Mouse (Mus musculus) erythroid progenitor cell, adult 5-6 weeks (primary cell): Measurements from ENCODE around the gene Espl1. TPM values are rescaled to one million over a fixed set of nuclear protein-coding genes. Genes with fewer than 3 reads are reported as not detected.
A peak's percentile ranks its signal among the peaks of the same experiment; 100 is the strongest.

Source experiments
- ATAC-seq: replicated peaks from 2 replicates; pipeline ENCODE4 v1.8.0; 2016; ENCODE audit warnings: moderate number of reproducible peaks, mild to moderate bottlenecking, moderate TSS enrichment, inconsistent platforms; ENCODE audit not compliant: poor library complexity, low FRiP score, severe bottlenecking
- total RNA-seq, 2 experiments: library from RNA; stranded (forward) in 1 of 2; stranded (reverse) in 1 of 2; fragments of 150-400 nt in 1 of 2; fragments of 186-747, 209-891 nt in 1 of 2; gene quantifications; 2 replicates each; pipeline versions ENCODE4 v1.2.3 to v1.2.4; 2015 to 2017; ENCODE audit warnings: low replicate concordance in 2 of 2

Espl1 gene
- total RNA-seq (2015; ENCODE audit: low replicate concordance) (145 and 158 TPM in 2 replicates), total RNA-seq (2017; ENCODE audit: low replicate concordance) (127 and 176 TPM in 2 replicates)

- ATAC-seq: peak; percentile 98
Measured at GRCm38 (mm10) chr15:102295633-102296367, at the start of gene Espl1. Espl1 (plus strand) TSS chr15:102296266.

- no peak for ATAC-seq
Measured at GRCm38 (mm10) chr15:102246866-102247251, 49.2 kb upstream of the Espl1 start.

- ATAC-seq: no peak
Measured at GRCm38 (mm10) chr15:102247252-102248130, 48.6 kb upstream of the Espl1 start.

DNA sequence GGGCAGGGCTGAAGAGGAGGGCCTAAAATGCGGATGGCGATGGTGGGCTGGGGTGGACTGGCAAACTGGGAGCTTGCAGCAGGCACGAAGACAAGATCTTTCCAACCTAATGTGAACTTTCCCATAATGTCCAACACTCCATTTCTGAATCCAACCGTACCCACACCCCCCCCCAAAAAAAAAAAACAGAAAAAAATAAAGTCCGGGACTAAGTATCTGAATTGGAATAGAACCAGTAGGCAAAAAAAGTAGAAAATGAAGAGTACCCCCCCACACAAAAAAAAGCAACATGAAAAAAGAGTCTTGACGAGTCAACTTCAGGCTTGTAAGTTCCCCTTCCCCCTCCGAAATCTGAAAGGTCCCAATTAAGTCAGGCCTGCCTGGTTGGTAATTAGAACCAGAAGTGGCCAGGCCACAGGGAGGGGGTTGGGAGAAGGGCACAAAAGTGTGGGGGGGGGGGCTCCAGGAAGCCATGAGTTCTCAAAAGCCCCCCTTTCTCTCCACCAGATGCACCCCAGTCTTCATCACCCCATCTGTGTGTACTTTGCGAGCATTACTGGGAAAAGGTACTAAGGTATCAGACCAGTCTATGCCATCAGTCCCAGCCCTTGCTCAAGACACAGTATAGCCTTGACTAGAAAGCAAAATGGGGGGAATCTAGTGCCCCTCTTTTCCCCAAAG is 47.8 kb upstream of the Espl1 start:
- ATAC-seq: no peak

DNA sequence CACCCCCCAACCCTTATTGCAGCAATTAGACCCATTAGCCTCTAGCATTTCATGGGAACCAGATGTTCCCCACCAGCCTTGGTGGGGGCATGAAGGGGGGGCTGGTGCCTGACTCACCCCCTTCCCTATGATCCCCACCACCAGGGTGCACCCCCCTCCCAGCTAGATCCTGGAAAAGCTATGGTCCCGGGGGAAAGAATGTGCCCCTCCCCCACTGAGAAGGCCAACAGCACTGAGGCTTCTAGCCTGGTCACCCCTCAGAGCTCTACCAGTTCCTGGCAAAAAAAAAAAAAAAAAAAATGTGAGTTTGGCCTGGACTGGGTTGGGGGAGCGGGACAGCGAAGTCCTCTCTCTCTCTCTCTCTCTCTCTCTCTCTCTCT is 47.3 kb upstream of the Espl1 start:
- no peak for ATAC-seq

- ATAC-seq: no peak
Measured at GRCm38 (mm10) chr15:102249251-102249691, 46.8 kb upstream of the Espl1 start.

DNA sequence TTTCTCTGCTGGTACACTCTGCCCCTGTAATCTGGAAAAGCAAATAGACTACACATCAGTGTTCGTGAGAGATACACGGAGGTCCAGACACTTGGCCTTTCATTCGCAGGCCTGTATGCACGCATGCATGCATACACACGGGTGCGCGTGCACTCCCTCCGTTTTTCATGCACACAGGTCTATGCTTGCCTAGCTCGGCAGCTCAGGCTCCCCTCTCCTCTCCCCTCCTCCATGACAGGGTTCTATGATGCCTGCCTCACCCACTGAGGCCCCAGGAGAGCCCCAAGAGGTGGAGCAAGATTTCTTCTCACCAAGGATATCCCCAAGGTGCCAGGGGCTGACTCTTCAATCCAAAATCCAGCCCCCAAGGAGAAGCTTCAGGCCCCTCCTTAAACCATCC is 46.1 kb upstream of the Espl1 start:
- no peak for ATAC-seq

- ATAC-seq: no peak
Measured at GRCm38 (mm10) chr15:102250521-102250920, 45.5 kb upstream of the Espl1 start.

GRCm38 (mm10) chr15:102255547-102256255 is 40.4 kb upstream of the Espl1 start:
- ATAC-seq: no peak

DNA sequence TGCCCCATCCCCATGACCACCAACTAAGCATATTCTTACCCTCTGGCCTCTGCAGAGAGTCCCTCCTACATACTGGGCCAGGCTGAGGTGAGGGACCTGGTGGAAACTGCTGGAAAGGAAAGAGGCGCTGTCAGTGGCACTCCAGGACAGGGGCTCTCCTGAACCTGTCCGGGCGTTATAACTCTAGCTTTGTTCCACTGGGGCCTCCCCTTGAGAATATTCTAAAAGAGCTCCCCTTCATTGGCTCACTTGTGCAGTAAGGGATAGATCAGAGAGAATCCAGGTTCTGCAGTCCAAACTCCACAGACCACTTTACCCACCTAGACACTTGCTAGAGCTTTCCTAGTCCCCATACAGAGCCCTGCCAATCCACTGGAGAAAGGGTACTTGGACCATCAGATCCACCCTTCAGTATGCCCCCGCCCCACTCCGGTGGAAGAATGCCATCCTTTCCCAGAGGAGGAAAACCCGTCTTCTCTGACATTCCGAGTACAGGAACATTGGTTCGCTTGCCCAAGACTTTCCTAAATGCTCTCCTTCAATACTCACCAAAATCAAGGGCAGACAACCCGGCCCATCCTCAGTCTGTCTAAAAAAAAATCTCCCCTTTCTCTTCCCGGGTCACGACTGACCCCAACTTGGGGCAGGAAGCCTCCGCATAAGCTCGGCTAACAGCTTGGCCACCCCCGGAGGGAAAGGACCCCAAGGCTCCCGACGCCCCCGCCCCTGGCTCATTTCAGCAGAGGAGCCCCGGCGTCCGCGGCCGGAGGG is 39.5 kb upstream of the Espl1 start:
- ATAC-seq: no peak

DNA sequence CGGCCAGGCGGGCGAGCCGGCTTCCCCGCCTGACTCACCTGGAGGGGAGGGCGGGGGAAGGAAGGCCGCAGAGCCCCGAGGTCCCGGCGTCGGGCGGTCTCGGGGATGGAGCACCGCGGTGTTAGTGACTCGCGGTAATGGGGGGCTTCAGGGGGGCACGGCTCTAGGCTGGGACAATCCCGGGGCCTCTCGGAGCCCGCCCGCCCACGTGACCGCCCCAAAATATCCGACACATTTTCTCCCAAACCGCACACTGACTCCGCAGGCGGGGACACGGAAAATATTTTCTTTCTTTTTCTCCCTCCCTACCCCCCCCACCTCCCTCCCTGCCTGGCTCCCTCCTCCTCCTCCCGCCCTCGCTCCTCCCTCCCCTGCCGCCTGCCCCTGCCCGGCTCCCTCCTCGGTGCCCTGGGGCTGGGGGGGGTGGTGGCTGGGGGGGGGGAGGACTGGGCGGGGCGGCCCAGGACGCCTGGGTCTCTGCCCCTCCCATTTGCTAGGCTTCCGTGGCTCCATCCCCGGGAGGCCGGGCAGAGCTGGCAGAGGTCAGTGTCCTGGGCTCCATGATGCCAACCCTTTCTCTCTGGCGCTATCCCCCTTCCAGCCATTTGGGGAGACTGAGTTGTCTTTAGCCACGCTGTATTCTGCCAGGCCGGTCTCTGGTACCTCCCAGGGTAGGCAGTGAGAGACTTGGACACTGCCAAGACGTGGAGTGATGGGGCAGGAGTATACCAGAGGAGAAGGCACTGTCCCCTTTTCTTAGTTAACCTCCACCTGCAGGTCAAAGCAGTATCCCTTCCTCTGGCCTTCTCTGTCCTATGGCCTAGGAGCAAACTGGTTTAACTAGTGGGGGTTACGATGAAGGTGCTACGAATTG is 38.6 kb upstream of the Espl1 start, which contains the start of gene Rarg:
Gene Rarg, minus strand, starts transcription at position 316 of the 874 bp plus-strand sequence.
- ATAC-seq: no peak

GRCm38 (mm10) chr15:102258076-102258470 is 38.0 kb upstream of the Espl1 start:
- no peak for ATAC-seq

- ATAC-seq: no peak
Measured at GRCm38 (mm10) chr15:102258581-102259253, 37.3 kb upstream of the Espl1 start.

GRCm38 (mm10) chr15:102262582-102262981 is 33.5 kb upstream of the Espl1 start:
- ATAC-seq: no peak

DNA sequence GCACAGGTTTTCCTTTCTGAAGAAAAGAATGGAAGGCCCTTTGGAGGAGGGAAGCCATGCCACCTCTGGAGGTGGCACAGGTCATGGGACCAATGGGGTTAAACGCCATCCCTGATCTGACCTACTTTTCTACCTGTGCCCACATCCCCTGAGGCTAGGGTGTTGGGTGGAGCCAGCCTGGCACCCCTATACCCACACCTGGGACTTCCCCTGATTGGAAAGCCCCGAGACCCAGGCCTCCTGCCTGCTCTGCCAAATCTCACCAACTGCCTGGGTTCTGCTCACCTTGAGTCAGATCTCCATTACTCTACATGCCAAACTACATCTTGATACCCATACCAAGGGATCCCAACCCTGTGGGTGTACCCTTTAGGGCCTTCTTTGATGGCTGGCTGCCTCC is 33.0 kb upstream of the Espl1 start:
- no peak for ATAC-seq

DNA sequence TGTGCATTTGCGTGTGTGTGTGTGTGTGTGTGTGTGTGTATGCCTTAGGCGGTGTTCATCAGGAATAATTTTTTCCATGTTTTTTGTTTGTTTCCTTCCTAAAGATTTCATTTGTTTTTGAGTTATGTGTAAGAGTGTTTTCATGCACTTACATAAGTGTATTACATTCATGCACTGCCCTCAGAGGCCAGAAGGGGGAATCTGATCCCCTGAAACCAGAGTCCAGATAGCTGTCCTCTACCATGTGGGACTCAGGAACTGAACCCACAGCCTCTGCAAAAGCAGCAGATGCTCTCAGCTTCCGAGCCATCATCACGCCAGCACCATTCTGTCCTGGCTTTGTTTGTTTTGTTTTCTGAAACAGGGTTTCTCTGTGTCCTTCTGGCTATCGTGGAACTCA is 30.5 kb upstream of the Espl1 start:
- no peak for ATAC-seq

- no peak for ATAC-seq
Measured at GRCm38 (mm10) chr15:102270274-102270960, 25.6 kb upstream of the Espl1 start, which contains the start of gene Gm9918. Gm9918 (plus strand) TSS chr15:102270563.
